Mouse (Mus musculus) liver, adult 2 months (tissue): ENCODE data around the gene Hic1.
A peak's percentile ranks its signal among the peaks of the same experiment; 100 is the strongest.

Source experiments
- CTCF ChIP-seq: fragments of 200-500 bp; IDR thresholded peaks from 2 replicates; pipeline ENCODE4 v1.5.1; 2011; ENCODE audit warnings: low read depth, low read length, control low read depth
- POLR2A ChIP-seq: fragments of 200-500 bp; IDR thresholded peaks from 2 replicates; pipeline ENCODE4 v1.6.1; 2011; ENCODE audit warnings: low read length, control low read depth; ENCODE audit not compliant: insufficient read depth; ENCODE audit errors: extremely low read depth

- TF ChIP-seq CTCF: peak; percentile 15; the same call in 1 of the 2 replicates
- TF ChIP-seq POLR2A: no peak
These were observed 4.6 kb downstream of the Hic1 start for GRCm38 (mm10) chr11:75164750-75165149.
